Mouse (Mus musculus) megakaryocyte, embryonic 14.5 days (primary cell): ENCODE data around the gene Slc6a17. TPM values are rescaled to one million over a fixed set of nuclear protein-coding genes. Genes with fewer than 3 reads are reported as not detected.

Source experiments
- H3K27me3 ChIP-seq: replicated peaks from 2 replicates; pipeline ENCODE3; 2012; ENCODE audit warnings: inconsistent platforms
- H3K36me3 ChIP-seq: replicated peaks from 2 replicates; pipeline ENCODE3; 2012; ENCODE audit warnings: low read length, inconsistent platforms, mixed read lengths
- H3K4me1 ChIP-seq: 2 replicates; pipeline ENCODE4 v1.6.1; 2012; ENCODE audit warnings: inconsistent platforms
- H3K4me3 ChIP-seq: replicated peaks from 2 replicates; pipeline ENCODE3; 2012; ENCODE audit warnings: moderate library complexity, mild to moderate bottlenecking, inconsistent platforms
- H3K9me3 ChIP-seq: 2 replicates; pipeline ENCODE4 v1.6.1; 2012; ENCODE audit warnings: inconsistent platforms
- FLI1 ChIP-seq: IDR thresholded peaks from 2 replicates; pipeline ENCODE4 v1.6.1; 2012; ENCODE audit warnings: low read length, inconsistent platforms, mixed read lengths
- GATA1 ChIP-seq: IDR thresholded peaks from 3 replicates; pipeline ENCODE4 v1.6.1; 2012; ENCODE audit warnings: mixed read lengths, low read length, inconsistent platforms, borderline replicate concordance
- polyA plus RNA-seq: library from polyadenylated mRNA; stranded (reverse); fragments of >175 nt; gene quantifications from 2 replicates; pipeline ENCODE4 v1.2.3, GENCODE M21; 2012; ENCODE audit warnings: low replicate concordance; ENCODE audit not compliant: insufficient read depth

The Slc6a17 gene
- polyA plus RNA-seq, 1 experiment = not detected

GRCm38 (mm10) chr3:107483290-107483689, 34.5 kb downstream of the Slc6a17 start:
- Histone ChIP-seq H3K4me3 (no peak overlapping the region), H3K4me1 (peaks cover 23% of the 10 kb centered on the region; the same call in 1 of the 2 replicates), H3K9me3 (no peaks in the 10 kb centered on the region), H3K27me3 (peaks cover 36% of the 10 kb centered on the region), H3K36me3 (no peaks in the 10 kb centered on the region)
- TF ChIP-seq FLI1 = no peak
- no peak for TF ChIP-seq GATA1

GRCm38 (mm10) chr3:107480660-107481059, 37.2 kb downstream of the Slc6a17 start:
- no peak for TF ChIP-seq FLI1
- no peak for TF ChIP-seq GATA1
- peaks cover 24% of the 10 kb centered on the region; the same call in 1 of the 2 replicates for H3K4me1 ChIP-seq
- H3K36me3 ChIP-seq = no peaks in the 10 kb centered on the region
- no peaks in the 10 kb centered on the region for H3K9me3 ChIP-seq
- peaks cover 28% of the 10 kb centered on the region for H3K27me3 ChIP-seq
- no peak overlapping the region for H3K4me3 ChIP-seq

GRCm38 (mm10) chr3:107472198-107472597, 45.6 kb downstream of the Slc6a17 start:
- no peaks in the 10 kb centered on the region for H3K4me1 ChIP-seq
- no peak overlapping the region for H3K4me3 ChIP-seq
- no peak for TF ChIP-seq FLI1
- no peak for TF ChIP-seq GATA1
- H3K9me3 ChIP-seq = no peaks in the 10 kb centered on the region
- no peaks in the 10 kb centered on the region for H3K36me3 ChIP-seq
- H3K27me3 ChIP-seq = peaks cover 43% of the 10 kb centered on the region

- Histone ChIP-seq H3K27me3 (peaks cover 65% of the 10 kb centered on the region), H3K4me3 (no peak overlapping the region), H3K36me3 (no peaks in the 10 kb centered on the region), H3K4me1 (peaks cover 13% of the 10 kb centered on the region), H3K9me3 (no peaks in the 10 kb centered on the region)
- no peak for TF ChIP-seq FLI1
- no peak for TF ChIP-seq GATA1
These were observed 48.8 kb downstream of the Slc6a17 start for GRCm38 (mm10) chr3:107469059-107469458.

GRCm38 (mm10) chr3:107468106-107468505, 49.7 kb downstream of the Slc6a17 start:
- Histone ChIP-seq H3K4me1 (peaks cover 13% of the 10 kb centered on the region), H3K4me3 (no peak overlapping the region), H3K36me3 (no peaks in the 10 kb centered on the region), H3K27me3 (peaks cover 72% of the 10 kb centered on the region), H3K9me3 (no peaks in the 10 kb centered on the region)
- TF ChIP-seq FLI1 (no peak), GATA1 (no peak)

- no peaks in the 10 kb centered on the region for H3K9me3 ChIP-seq
- no peak for TF ChIP-seq FLI1
- TF ChIP-seq GATA1 = no peak
- H3K4me1 ChIP-seq = peaks cover 13% of the 10 kb centered on the region
- H3K27me3 ChIP-seq = peaks cover 85% of the 10 kb centered on the region
- no peak overlapping the region for H3K4me3 ChIP-seq
- no peaks in the 10 kb centered on the region for H3K36me3 ChIP-seq
These were observed 51.2 kb downstream of the Slc6a17 start for GRCm38 (mm10) chr3:107466577-107466976.

GRCm38 (mm10) chr3:107462160-107462559, 55.7 kb downstream of the Slc6a17 start:
- Histone ChIP-seq H3K9me3 (no peaks in the 10 kb centered on the region), H3K36me3 (no peaks in the 10 kb centered on the region), H3K4me1 (peaks cover 38% of the 10 kb centered on the region), H3K27me3 (peaks cover 94% of the 10 kb centered on the region), H3K4me3 (no peak overlapping the region)
- no peak for TF ChIP-seq FLI1
- no peak for TF ChIP-seq GATA1

- H3K36me3 ChIP-seq = no peaks in the 10 kb centered on the region
- TF ChIP-seq GATA1 = no peak
- TF ChIP-seq FLI1 = no peak
- peaks cover 32% of the 10 kb centered on the region for H3K4me1 ChIP-seq
- no peak overlapping the region for H3K4me3 ChIP-seq
- H3K9me3 ChIP-seq = no peaks in the 10 kb centered on the region
- peaks cover 97% of the 10 kb centered on the region for H3K27me3 ChIP-seq
These were observed 57.9 kb downstream of the Slc6a17 start for GRCm38 (mm10) chr3:107459773-107460431.

GRCm38 (mm10) chr3:107459196-107459772, 58.5 kb downstream of the Slc6a17 start, which contains the start of gene Kcnc4:
TSS of gene Kcnc4 (minus strand) at chr3:107459552.
- Histone ChIP-seq H3K27me3 (peaks cover 97% of the 10 kb centered on the region), H3K36me3 (no peaks in the 10 kb centered on the region), H3K9me3 (no peaks in the 10 kb centered on the region), H3K4me1 (peaks cover 26% of the 10 kb centered on the region), H3K4me3 (peak within 1 kb of the TSS; percentile 79)
- TF ChIP-seq FLI1 (no peak), GATA1 (no peak)

- no peaks in the 10 kb centered on the region for H3K36me3 ChIP-seq
- peaks cover 24% of the 10 kb centered on the region for H3K4me1 ChIP-seq
- H3K4me3 ChIP-seq = peak overlapping the region; percentile 79
- peaks cover 99% of the 10 kb centered on the region for H3K27me3 ChIP-seq
- H3K9me3 ChIP-seq = no peaks in the 10 kb centered on the region
- TF ChIP-seq FLI1 (no peak), GATA1 (no peak)
These were observed 59.2 kb downstream of the Slc6a17 start for GRCm38 (mm10) chr3:107458528-107459195.
